Mouse (Mus musculus) adipocyte (in vitro differentiated cells): ENCODE measurements around the gene Pan3.

Experiments
- DNase-seq: peaks from one replicate; pipeline ENCODE4 v3.0.0-alpha.2; 2016; ENCODE audit warnings: low spot score

Gene Pan3

DNA sequence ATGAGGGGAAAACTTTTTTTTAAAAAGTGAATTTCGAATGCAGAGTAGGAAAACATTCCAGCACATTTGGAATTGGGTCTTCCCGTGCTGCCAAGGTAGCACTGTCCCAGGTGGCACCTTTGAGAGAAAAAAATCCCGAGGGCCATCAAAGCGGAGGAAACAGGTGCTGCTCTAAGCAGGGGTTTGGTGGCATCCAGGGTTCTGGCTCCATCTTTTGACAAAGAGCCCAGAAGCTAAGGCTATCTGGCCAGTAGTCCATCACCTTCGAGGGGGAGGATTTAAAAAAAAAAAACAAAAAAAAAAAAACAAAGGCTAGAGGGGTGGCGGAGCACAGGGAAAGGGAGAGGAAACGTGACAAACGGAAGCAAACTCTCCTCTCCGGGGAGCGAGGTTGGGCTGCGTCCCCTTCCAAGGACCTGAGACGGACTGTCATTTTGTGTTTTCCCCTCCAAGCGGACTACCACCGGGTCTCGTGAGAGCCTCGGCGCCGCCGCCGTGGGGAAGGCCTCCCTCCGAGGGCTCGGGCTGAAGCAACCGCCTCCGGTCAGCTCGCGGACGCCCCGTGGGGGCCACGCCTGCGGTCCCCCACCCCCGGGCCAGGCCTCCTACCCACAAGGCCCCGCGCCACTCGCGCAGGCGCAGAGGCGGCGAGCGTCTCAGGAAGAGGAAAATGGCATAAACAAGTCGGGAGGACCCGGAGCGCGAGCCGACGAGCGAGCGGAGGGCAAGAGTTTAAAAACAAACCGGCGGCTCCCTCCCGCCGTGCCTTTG, at the start of gene Pan3:
Pan3 (plus strand) TSS at position 627 of the 771 bp plus-strand sequence.
- DNase-seq, result peak; percentile 97

DNA sequence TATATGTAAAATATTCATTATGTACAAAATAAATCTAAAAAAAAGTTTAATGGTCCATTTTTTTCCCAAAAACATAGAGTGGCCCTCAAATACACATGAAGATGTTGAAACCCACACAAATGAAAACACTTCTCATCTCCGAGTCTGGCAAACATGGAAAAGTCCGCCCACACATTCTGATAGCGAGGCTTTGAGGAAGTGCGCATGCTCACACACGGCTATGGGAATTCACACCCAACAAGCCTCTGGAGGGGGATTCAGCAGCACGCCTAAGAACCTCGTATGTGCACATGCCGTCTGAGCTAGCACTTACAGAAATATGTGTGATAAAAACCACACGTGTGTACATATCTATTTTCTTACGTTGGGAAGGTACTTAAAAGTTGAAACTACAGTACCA, 48.6 kb upstream of the Pan3 start:
- DNase-seq, result peak; percentile 53

GRCm38 (mm10) chr5:147386865-147387264, 43.1 kb upstream of the Pan3 start:
- no peak for DNase-seq

DNA sequence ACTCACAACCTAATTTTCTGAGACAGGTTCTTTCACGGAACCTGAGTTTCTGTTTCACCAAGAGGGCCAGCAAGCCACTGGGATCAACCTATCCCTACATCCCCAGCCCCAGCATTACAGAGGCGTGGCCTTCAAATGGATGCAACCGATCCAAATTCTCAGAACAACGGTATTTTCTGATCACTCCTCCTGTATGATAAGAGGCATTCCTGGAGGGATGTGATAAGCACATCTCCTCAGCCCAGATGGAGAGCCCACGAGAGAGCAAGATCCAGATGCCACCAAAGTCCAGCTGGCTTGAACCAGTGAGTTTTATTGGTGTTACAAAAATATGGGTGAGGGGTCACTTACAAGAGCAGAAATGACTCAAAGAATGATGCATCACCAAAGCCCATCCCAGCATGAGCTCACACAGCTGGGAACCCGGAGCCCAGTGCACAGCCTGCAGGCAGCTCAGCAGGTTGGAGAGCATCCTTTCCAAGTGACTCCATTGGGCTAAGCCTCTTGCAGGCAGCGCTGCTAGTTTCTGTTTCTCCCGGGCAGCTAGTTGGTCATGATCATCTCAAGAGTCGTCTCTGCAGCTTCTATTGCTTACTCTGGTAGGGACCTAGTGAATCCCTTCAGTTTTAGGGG, 41.5 kb upstream of the Pan3 start:
- DNase-seq, result no peak

GRCm38 (mm10) chr5:147389052-147389451, 40.9 kb upstream of the Pan3 start:
- no peak for DNase-seq

DNA sequence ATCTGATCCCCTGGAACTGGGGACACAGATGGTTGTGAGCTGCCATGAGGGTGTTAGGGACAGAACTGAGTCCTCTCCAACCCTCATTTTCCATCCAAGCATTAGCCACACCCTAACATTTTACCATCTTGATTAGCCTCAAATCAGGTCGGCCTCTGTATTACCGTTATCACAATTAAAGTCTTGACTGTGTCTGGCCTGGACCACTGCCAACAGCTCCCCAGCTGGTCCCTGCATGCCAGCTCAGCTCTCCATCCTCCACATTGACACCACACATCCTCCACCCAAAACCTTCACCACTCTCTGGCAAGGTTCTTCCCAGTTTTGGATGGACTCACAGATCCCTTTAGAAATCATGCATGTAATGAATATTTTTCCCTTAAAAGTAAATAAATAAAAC, 39.2 kb upstream of the Pan3 start:
- no peak for DNase-seq

DNA sequence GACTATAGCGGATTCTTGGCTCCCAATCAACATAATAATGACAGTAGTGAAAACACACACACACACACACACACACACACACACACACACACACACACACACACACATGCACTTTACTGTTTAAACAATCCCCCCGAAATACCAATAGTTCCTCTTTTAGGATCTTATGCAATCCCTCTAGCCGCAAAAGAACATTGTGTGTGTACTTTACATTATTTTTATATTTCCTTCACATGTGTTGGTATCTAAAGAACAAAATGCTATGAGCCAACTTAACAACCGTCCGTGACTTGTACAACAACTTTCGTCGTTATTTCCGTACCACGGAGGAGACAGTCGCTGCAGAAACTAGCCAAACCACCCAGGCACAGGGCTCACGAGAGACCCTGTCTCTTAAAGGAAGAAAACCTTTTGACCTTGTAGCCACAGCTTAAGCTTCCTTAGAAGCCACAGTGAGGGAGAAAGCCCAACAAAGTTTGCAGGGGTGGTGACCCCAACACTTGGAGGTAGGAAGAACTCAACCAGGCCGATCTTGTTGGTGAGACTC, 37.2 kb upstream of the Pan3 start:
- no peak for DNase-seq

GRCm38 (mm10) chr5:147395050-147395449, 34.9 kb upstream of the Pan3 start:
- DNase-seq, result no peak

GRCm38 (mm10) chr5:147399843-147400504, 30.0 kb upstream of the Pan3 start, which contains the start of gene Flt3:
Flt3 (minus strand) TSS chr5:147400489.
- DNase-seq, result no peak

DNA sequence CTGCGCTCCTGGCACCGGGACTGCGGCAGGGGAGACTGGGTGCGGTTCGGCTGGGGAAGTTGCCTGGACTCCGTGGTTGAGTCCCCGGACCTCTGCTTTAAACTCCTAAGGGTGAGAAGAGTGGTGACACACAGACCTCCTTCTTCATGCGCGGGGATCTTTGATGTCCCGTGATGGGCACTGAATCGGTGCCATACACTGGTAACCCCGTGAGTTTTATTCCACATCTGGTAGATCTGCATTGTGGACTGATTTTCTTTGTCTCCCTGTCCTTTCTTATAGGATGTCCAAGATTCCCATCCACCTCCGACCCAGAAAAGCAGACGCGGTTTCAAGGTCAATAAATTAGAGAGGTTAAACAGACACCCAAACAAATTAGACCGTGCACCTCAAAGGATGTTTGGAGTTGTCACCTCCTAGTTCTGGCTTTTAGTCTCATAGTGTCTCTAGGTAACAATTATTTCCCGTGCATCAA, 29.4 kb upstream of the Pan3 start:
- DNase-seq, result no peak

- DNase-seq, result no peak
These were observed 28.9 kb upstream of the Pan3 start for GRCm38 (mm10) chr5:147401024-147401423.

DNA sequence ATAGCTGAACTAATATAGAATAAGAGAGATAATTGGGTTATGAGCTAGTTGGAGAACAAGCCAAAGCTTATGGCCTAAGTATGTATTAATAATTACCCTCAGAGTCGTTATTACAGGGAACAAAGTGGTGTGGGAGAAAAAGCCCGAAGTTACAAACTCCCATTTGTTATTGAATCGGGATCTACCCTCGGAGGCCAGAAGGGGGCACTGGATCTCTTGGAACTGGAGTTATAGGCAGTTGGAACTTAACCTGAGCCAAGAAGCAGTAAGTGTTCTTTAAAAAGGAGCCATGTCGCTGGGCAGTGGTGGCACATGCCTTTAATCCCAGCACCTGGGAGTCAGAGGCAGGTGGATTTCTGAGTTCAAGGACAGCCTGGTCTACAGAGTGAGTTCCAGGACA, 27.5 kb upstream of the Pan3 start:
- DNase-seq, result peak; percentile 76

GRCm38 (mm10) chr5:147406135-147406534, 23.8 kb upstream of the Pan3 start:
- no peak for DNase-seq

- no peak for DNase-seq
These were observed 21.2 kb upstream of the Pan3 start for GRCm38 (mm10) chr5:147408731-147409130.

GRCm38 (mm10) chr5:147410585-147410984, 19.4 kb upstream of the Pan3 start:
- DNase-seq, result no peak

GRCm38 (mm10) chr5:147417986-147418385, 12.0 kb upstream of the Pan3 start:
- no peak for DNase-seq

- peak; percentile 54 for DNase-seq
These were observed 11.4 kb upstream of the Pan3 start for GRCm38 (mm10) chr5:147418394-147419121.

DNA sequence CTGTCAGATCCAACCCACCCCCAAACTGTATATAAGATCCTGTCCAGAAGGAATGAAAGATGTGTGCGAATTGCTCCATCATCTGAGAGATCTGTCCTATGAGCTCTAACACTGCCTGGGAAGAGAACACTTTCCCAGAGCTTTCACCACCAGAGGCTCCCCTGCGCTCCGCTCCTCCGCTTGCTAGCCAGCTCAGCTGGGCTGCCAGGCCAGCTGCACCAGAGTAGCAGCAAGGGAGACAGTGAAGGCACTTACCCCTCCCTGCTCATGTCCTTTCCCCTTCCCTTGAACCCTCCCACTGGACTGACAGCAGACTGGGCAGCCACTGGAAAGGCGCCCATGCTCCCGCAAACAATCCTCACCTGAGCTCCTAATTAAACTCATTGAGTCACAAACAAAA, 6.3 kb upstream of the Pan3 start:
- DNase-seq, result no peak

DNA sequence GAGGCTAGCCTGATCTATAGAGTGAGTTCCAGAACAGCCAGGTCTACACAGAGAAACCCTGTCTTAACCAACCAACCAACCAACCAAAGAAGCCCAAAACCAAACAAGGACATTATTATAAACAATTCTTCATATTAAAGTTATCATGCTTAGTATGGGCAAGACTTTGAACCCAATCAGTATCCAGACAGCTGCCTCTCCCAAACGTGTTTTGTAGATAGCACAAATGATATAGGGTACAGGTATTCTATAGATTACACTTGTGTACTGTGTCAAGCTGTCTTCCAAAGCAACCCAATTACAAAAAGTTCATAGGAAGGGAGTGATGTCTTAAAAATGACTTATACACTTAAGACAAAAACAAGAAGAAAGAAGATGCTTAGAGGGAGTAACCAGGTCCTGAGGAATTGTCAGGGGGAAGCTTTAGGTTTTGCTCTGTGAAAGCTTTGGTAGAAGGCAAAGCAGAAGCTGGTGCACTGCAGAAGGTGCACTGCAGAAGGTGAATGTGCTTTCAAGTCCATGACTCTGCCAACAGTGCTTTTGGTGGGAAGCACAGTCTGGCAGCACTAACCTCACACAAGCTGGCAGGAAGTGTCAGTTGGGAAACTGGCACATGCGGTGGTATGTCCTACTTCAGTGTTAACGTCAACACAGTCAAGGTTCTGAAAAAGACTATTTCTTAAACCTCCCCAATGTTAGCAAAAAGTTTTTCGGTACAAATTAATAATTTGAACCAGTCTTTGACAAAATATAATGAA, 3.7 kb upstream of the Pan3 start:
- no peak for DNase-seq

- DNase-seq, result peak; percentile 43
These were observed 487 bp downstream of the Pan3 start for GRCm38 (mm10) chr5:147430361-147430935.
